Comparison of ENCODE assay signal across 8 mouse cellular contexts in the genomic region with DNA sequence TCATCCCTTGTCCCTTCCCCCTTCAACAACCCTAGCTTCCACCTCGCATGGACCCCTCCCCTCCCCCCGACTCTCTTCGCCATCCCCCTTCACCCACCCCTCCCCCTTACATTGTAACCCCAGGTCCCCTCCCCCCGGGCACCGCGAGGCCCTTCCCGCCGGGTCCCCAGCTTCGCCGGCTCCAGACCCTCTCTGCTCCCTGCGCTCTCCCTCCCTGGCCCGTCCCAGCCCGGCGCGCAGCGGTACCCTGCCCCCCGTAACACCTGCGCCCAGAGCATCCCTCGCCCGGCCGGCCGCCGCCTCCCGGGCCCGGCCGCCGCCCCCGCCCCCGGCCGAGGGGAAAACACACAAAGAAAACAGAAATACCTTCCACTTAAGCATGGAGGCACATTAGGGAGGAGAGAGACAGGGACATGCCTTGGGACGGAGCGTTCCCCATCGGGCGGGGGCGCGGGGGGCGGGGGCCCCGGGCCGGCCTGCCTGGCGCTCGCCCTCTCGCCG. TPM values are rescaled to one million over a fixed set of nuclear protein-coding genes. Genes with fewer than 3 reads are reported as not detected.
DNase-seq lines count a peak whose midpoint lies in the region; ATAC-seq and TF ChIP-seq lines count a peak whose summit lies in the region.

No protein-coding gene starts in this region.

- no peak for ATAC-seq in kidney, embryonic 15.5 days (replicated peaks; ENCODE audit: low FRiP score)
- ATAC-seq in forebrain, embryonic 14.5 days = peak; percentile 21; the same call in 1 of the 2 replicates
- ATAC-seq in liver, postnatal 0 days = peak; percentile 24; the same call in 1 of the 2 replicates

- peaks cover 94% of the 10 kb centered on the region for H3K27me3 ChIP-seq in kidney, embryonic 15.5 days
- H3K27me3 ChIP-seq in forebrain, embryonic 14.5 days (replicated peaks; ENCODE audit: control insufficient read depth, insufficient read depth, low read length) = no peaks in the 10 kb centered on the region
- peaks cover 70% of the 10 kb centered on the region for H3K27me3 ChIP-seq in liver, postnatal 0 days (ENCODE audit: insufficient read depth, low read length)

- TF ChIP-seq EP300 in liver, postnatal 0 days (IDR thresholded peaks at IDR 0.05; ENCODE audit: low read depth) = no peak

- no peaks in the 10 kb centered on the region for H3K9me3 ChIP-seq in kidney, embryonic 15.5 days (replicated peaks)
- no peaks in the 10 kb centered on the region for H3K9me3 ChIP-seq in forebrain, embryonic 14.5 days (replicated peaks; ENCODE audit: control insufficient read depth, low read length)
- no peaks in the 10 kb centered on the region for H3K9me3 ChIP-seq in liver, postnatal 0 days (ENCODE audit: low read length)

- H3K4me1 ChIP-seq in kidney, embryonic 15.5 days = peaks cover 53% of the 10 kb centered on the region
- H3K4me1 ChIP-seq in forebrain, embryonic 14.5 days (ENCODE audit: control insufficient read depth, insufficient read depth, low read length) = peaks cover 57% of the 10 kb centered on the region
- H3K4me1 ChIP-seq in liver, postnatal 0 days (ENCODE audit: insufficient read depth) = no peaks in the 10 kb centered on the region

- H3K36me3 ChIP-seq in kidney, embryonic 15.5 days = no peaks in the 10 kb centered on the region
- H3K36me3 ChIP-seq in forebrain, embryonic 14.5 days (ENCODE audit: control insufficient read depth, insufficient read depth, low read length) = no peaks in the 10 kb centered on the region
- H3K36me3 ChIP-seq in liver, postnatal 0 days (replicated peaks; ENCODE audit: insufficient read depth, low read length) = no peaks in the 10 kb centered on the region

- WGBS in kidney, embryonic 15.5 days = 1% methylated on average over 34 of the region's 43 CpGs
- 2% methylated on average over 16 of the region's 43 CpGs for WGBS in forebrain, embryonic 14.5 days
- WGBS in liver, postnatal 0 days (ENCODE audit: insufficient replicate concordance) = 2% methylated on average over 35 of the region's 43 CpGs

- TF ChIP-seq CTCF in liver, postnatal 0 days (IDR thresholded peaks at IDR 0.05; ENCODE audit: low read depth) = no peak

- no peak for DNase-seq in kidney, adult 8-10 months
- peak; percentile 54 for DNase-seq in ZHBTc4 (ENCODE audit: low read depth, low spot score)
- DNase-seq in forebrain, embryonic 14.5 days (ENCODE audit: low spot score) = no peak
- no peak for DNase-seq in liver, postnatal 0 days
- no peak for DNase-seq in retina, embryonic 14.5 days (ENCODE audit: low spot score)
- no peak for DNase-seq in spleen, postnatal 10 days (ENCODE audit: low spot score in 2 of 2)
- DNase-seq in natural killer cell, adult 2 months (ENCODE audit: low spot score in 2 of 2) = no peak

- peak overlapping the region; percentile 99 for H3K4me2 ChIP-seq in kidney, embryonic 15.5 days
- H3K4me2 ChIP-seq in forebrain, embryonic 14.5 days (ENCODE audit: low read length) = peak overlapping the region; percentile 86
- peak overlapping the region; percentile 90 for H3K4me2 ChIP-seq in liver, postnatal 0 days (ENCODE audit: low read depth, low read length)

- H3K9ac ChIP-seq in kidney, embryonic 15.5 days = peak overlapping the region; percentile 59
- peak overlapping the region; percentile 99 for H3K9ac ChIP-seq in forebrain, embryonic 14.5 days (ENCODE audit: low read length)
- 0 out of 2 replicates have a peak overlapping the region, but pooled peaks have one; percentile 11 for H3K9ac ChIP-seq in liver, postnatal 0 days (replicated peaks)

- H3K27ac ChIP-seq in kidney, embryonic 15.5 days = peak overlapping the region; percentile 56; the same call in 1 of the 2 replicates
- peak overlapping the region; percentile 98 for H3K27ac ChIP-seq in forebrain, embryonic 14.5 days (ENCODE audit: low read depth, low read length)
- H3K27ac ChIP-seq in liver, postnatal 0 days (ENCODE audit: low read depth) = no peak overlapping the region

- peak overlapping the region; percentile 69 for H3K4me3 ChIP-seq in kidney, embryonic 15.5 days (replicated peaks)
- peak overlapping the region; percentile 90 for H3K4me3 ChIP-seq in forebrain, embryonic 14.5 days (ENCODE audit: low read depth, low read length)
- H3K4me3 ChIP-seq in liver, postnatal 0 days (ENCODE audit: low read depth, low read length) = peak overlapping the region; percentile 59

RNA-seq across cellular contexts. Expression of gene Srcin1, which starts 1.4 kb away (rescaled TPM):
- 0.83 and 0.85 TPM in 2 replicates for polyA plus RNA-seq in kidney, embryonic 15.5 days (2015; fragmentation: Nextera tagmentation; extraction: Ambion mirVana)
- polyA plus RNA-seq in forebrain, embryonic 14.5 days (2014; fragmentation: Nextera tagmentation; extraction: Ambion mirVana) = 5.6 and 6.4 TPM in 2 replicates
- 0.02 and 0.05 TPM in 2 replicates for polyA plus RNA-seq in liver, postnatal 0 days (2015; fragmentation: Nextera tagmentation; extraction: Ambion mirVana)

RNA-seq across cellular contexts. Expression of gene Epop, which starts 54.9 kb away (rescaled TPM):
- 4.3 and 5.1 TPM in 2 replicates for polyA plus RNA-seq in kidney, embryonic 15.5 days (2015; fragmentation: Nextera tagmentation; extraction: Ambion mirVana)
- 2.5 and 3.3 TPM in 2 replicates for polyA plus RNA-seq in forebrain, embryonic 14.5 days (2014; fragmentation: Nextera tagmentation; extraction: Ambion mirVana)
- 1.1 and 1.6 TPM in 2 replicates for polyA plus RNA-seq in liver, postnatal 0 days (2015; fragmentation: Nextera tagmentation; extraction: Ambion mirVana)

Comparison
In these comparisons a context has a peak if more than half of its experiments do, and no peak if none do; other contexts are left out.
1. H3K9ac ChIP-seq: peak in every context shown above with its lines; median percentile 99 in forebrain, embryonic 14.5 days; 59 in kidney, embryonic 15.5 days; 11 in liver, postnatal 0 days.